Mouse (Mus musculus): ENCODE measurements around the gene Bub1.

- TF ChIP-seq POLR2A (IDR thresholded peaks at IDR 0.05; ENCODE audit: extremely low read depth, insufficient read depth, low read length) (no peak), CTCF (IDR thresholded peaks at IDR 0.05; ENCODE audit: low read depth, low read length) (no peak)
Measured at GRCm38 (mm10) chr2:127850371-127850770, 18.7 kb upstream of the Bub1 start.
